Mouse (Mus musculus) left cerebral cortex, postnatal 25 days (tissue): ENCODE data around the gene Ccdc141. TPM values are rescaled to one million over a fixed set of nuclear protein-coding genes. Genes with fewer than 3 reads are reported as not detected.
"Not testable (repeated sequence)": the region's sequence is repeated elsewhere in the genome, so short reads cannot be mapped to it uniquely, and the experiment has no call there.

Experiments used
- DNase-seq, 2 experiments: peaks; one replicate each; pipeline ENCODE4 v3.0.0; 2022; ENCODE audit warnings: low spot score in 2 of 2, mixed read lengths in 1 of 2
- intact Hi-C: fragments of 180-260 bp; cut with DNase I; formaldehyde crosslinking; loops from one replicate; pipeline ENCODE4 v1.15.1; 2025
- total RNA-seq, 2 experiments: library from RNA; stranded (reverse); gene quantifications; 2 replicates each; pipeline ENCODE4 v1.2.3; 2021

The Ccdc141 gene
- total RNA-seq, 2 experiments from 2014 or later = 17.2 to 24.5 TPM

- DNase-seq = no peak
- intact Hi-C loops = loop anchor here (2.0 to 5.0 kb wide), 2 partner anchors 109 to 262 kb away; no protein-coding TSS in a partner anchor
These were observed 89.3 kb downstream of the Ccdc141 start for GRCm38 (mm10) chr2:77081156-77081555.

- no peak for DNase-seq
- intact Hi-C loops = loop anchor here (2.0 to 5.0 kb wide), 2 partner anchors 108 to 262 kb away; no protein-coding TSS in a partner anchor
These were observed 89.8 kb downstream of the Ccdc141 start for GRCm38 (mm10) chr2:77080657-77081056.

- intact Hi-C loops = no loop called here
These were observed 91.7 kb downstream of the Ccdc141 start for GRCm38 (mm10) chr2:77078746-77079145.

GRCm38 (mm10) chr2:77074373-77074772 is 96.1 kb downstream of the Ccdc141 start:
- DNase-seq = no peak
- intact Hi-C loops = no loop called here

More at GRCm38 (mm10) chr2:77078746-77079145, 91.7 kb downstream of the Ccdc141 start:
- DNase-seq = no peak

GRCm38 (mm10) chr2:77073930-77074329 is 96.5 kb downstream of the Ccdc141 start:
- intact Hi-C loops = no loop called here
- DNase-seq = peak in 1 of 2 experiments; percentile 22

- peak; percentile 17 to 36 for DNase-seq
- intact Hi-C loops = loop anchor here (10.0 kb wide), 1 partner anchor 140 kb away; no protein-coding TSS in a partner anchor
These were observed 105.1 kb downstream of the Ccdc141 start for GRCm38 (mm10) chr2:77065294-77065693.

GRCm38 (mm10) chr2:77061871-77062270 is 108.6 kb downstream of the Ccdc141 start:
- intact Hi-C loops = loop anchor here (5.0 to 10.0 kb wide), 3 partner anchors 143 to 280 kb away; no protein-coding TSS in a partner anchor
- DNase-seq = peak; percentile 67 to 72

GRCm38 (mm10) chr2:77059596-77059995 is 110.8 kb downstream of the Ccdc141 start:
- DNase-seq = no peak
- intact Hi-C loops = no loop called here

GRCm38 (mm10) chr2:77056367-77056766 is 114.1 kb downstream of the Ccdc141 start:
- peak; percentile 36 to 69 for DNase-seq
- intact Hi-C loops = no loop called here

GRCm38 (mm10) chr2:77042912-77043311 is 127.5 kb downstream of the Ccdc141 start:
- intact Hi-C loops = no loop called here

GRCm38 (mm10) chr2:77039683-77040082 is 130.8 kb downstream of the Ccdc141 start:
- intact Hi-C loops = no loop called here

More at GRCm38 (mm10) chr2:77042912-77043311, 127.5 kb downstream of the Ccdc141 start:
- DNase-seq = no peak

GRCm38 (mm10) chr2:77039281-77039680 is 131.2 kb downstream of the Ccdc141 start:
- intact Hi-C loops = no loop called here
- no peak for DNase-seq

More at GRCm38 (mm10) chr2:77039683-77040082, 130.8 kb downstream of the Ccdc141 start:
- no peak for DNase-seq

GRCm38 (mm10) chr2:77037211-77037610 is 133.2 kb downstream of the Ccdc141 start:
- intact Hi-C loops = no loop called here
- DNase-seq = no peak

- peak; percentile 11 to 68 for DNase-seq
- intact Hi-C loops = no loop called here
These were observed 136.3 kb downstream of the Ccdc141 start for GRCm38 (mm10) chr2:77034112-77034511.

- intact Hi-C loops = no loop called here
- DNase-seq = no peak
These were observed 136.9 kb downstream of the Ccdc141 start for GRCm38 (mm10) chr2:77033322-77034060.

GRCm38 (mm10) chr2:77020649-77021048 is 149.8 kb downstream of the Ccdc141 start:
- no peak for DNase-seq
- intact Hi-C loops = no loop called here

- intact Hi-C loops = no loop called here
- no peak for DNase-seq
These were observed 152.7 kb downstream of the Ccdc141 start for GRCm38 (mm10) chr2:77017735-77018134.

- intact Hi-C loops, DNase-seq: not testable (repeated sequence)
These were observed 157.0 kb downstream of the Ccdc141 start for GRCm38 (mm10) chr2:77013449-77013848.

- intact Hi-C loops = no loop called here
These were observed 158.5 kb downstream of the Ccdc141 start for GRCm38 (mm10) chr2:77011981-77012380.

GRCm38 (mm10) chr2:77007015-77007414 is 163.4 kb downstream of the Ccdc141 start:
- intact Hi-C loops = no loop called here
- DNase-seq = no peak

More at GRCm38 (mm10) chr2:77011981-77012380, 158.5 kb downstream of the Ccdc141 start:
- no peak for DNase-seq

- intact Hi-C loops = no loop called here
- no peak for DNase-seq
These were observed 167.3 kb downstream of the Ccdc141 start for GRCm38 (mm10) chr2:77003148-77003547.
